Mouse (Mus musculus): Measurements from ENCODE around the gene Klrb1f. TPM values are rescaled to one million over a fixed set of nuclear protein-coding genes. Genes with fewer than 3 reads are reported as not detected.
"Not testable (repeated sequence)": the region's sequence is repeated elsewhere in the genome, so short reads cannot be mapped to it uniquely, and the experiment has no call there.

Gene Klrb1f
- 0.37 and 0.54 TPM in 2 replicates for polyA plus RNA-seq (2012; rRNA removed)

DNA sequence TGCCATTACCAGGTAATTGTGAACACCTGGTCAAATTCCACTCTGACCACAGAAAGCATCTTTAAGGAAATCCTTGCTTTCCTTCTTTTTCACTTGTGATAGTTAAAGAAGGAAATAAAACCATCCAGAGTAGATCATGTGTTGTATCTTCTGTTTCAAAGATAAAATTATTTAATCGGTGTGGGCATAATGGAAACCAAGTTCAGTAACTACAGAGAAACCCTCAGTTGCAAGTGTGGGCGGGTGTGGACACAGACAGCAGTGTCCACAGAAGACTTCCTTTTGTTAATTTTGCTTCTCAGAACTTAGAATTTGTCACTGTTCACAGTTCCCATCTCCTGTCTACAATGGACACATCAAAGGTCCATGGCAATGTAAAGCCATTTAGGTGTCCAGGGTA, at the start of gene Klrb1f:
Gene Klrb1f (plus strand): TSS at position 301 of the 400 bp plus-strand sequence.
- DNase-seq (ENCODE audit: low spot score) = no peak

DNA sequence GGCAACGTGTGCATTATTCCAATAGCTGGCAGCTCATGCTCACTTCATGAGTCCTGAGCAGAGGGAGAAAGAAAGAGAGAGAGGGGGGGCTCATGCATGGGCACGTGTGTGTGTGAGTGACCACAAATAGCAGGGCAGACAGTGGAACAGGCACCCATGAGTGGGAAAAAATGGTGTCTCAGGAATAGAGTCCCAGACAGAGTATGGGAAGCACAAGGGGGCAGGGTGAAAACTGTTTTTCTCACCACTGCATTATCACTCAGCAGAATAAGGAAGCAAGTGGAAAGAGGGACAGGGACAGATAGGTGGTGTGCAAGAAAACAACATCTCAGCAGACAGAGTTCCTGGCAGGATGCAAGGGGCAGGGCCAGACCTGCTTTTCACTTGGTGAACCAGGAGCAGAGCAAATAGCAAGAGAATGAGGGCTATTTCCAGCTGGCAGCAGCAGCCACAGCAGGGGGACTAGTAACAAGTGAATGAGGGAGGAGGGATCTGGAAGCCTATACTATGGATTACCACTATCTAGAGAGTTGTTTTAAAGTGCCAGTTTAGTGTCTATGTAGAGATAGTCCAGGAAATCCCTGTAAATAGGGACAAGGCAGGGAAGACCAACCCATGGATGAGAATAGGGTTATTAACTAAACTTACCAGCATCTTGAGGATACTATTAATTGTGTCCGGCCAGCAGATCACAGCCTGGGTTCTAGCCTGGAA, 49.5 kb upstream of the Klrb1f start:
- no peak for DNase-seq (ENCODE audit: low spot score)

DNA sequence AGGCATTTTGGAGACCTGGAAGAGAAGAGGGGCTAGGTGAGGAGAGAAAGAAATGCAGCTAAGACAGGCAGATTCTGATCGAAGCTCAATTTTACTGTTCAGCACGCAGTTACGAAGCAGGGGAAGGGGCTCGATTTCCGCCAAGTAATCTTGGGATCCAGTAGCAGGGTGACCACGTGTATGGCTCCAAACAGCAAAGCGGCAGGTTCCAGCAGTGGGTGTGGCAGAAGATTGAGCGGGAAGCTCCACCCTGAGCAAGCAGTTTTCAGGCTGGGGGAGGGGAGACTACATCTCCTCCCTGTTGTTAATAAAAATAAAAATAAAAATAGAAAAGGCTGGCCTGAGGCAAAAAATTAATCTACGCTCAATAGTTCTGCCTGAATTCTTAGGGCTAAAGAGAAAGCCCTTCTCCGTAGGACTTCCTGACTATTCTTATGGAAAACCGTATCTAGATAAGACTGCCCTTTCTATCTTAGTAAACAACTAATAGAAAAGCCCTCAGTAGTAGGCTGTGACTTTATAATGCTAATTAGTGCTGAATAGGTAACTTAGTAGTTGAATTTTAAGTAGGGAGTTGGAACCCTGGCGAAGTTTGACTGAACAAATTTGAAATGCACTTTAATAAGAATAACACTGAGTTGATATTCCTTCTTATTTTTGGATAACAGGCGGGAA, 48.8 kb upstream of the Klrb1f start:
- DNase-seq (ENCODE audit: low spot score) = no peak

DNA sequence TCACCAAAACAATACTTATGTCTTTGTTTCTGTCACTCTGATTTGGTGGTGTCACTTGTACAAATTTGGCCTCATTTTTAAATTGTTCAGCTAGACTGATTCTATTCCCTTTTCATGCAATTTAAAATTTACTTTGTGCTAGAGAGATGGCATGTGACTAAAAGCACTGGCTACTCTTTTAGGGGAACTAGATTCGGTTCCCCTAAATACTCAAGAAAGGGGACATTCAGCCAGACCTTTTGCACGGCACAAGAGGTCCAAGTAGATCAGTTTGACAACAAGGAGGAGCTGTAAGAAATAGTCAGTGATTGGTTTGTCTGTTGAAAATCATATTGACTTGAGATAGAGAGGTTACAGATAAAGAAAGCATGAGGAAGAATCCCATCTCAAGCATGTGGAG, 44.3 kb upstream of the Klrb1f start:
- no peak for DNase-seq (ENCODE audit: low spot score)

DNA sequence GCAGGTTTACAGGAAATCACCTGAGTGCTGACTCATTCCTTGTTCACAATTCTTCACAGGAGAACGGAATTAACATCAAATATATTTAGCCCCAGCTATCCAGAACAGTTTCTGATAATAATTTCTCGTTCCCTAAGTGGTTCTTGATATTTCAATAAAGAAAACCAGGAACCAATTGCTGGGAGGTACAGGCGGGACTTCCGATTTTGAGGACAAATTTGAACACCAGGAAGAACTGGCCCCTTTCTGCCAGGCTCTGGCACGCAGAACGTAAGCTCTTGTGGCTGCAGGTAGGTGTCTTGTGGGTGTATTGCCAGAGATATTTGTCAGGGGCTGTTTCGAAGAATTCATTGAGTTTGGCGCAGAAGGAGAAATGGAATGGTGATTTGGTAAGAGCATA, 37.1 kb upstream of the Klrb1f start:
- DNase-seq (ENCODE audit: low spot score) = no peak

DNA sequence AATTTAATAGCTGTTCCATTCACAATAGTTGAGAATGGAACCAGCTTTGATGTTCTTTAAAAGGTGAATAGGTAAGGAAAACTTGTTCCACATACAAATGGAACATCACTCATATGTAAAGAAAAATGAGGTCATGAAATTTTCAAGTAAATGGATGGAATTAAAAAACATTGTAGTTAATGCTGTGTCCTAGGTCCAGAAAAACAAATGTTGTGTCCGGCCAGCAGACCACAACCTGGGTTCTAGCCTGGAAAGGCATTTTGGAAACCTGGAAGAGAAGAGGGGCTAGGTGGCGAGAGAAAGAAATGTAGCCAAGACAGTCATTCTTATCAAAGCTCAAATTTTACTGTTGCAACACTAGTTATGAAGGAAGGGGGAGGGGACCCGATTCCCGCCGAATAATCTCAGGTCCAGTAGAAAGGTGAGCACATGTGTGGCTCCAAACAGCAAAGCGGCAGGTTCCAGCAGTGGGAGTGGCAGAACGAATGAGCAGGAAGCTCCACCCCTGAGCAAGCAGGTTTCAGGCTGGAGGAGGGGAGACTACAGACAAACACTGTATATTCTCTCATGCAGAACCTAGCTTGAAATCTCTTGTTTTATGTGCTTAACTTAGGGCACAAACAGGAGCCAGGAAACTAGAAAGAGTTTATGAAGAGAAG, 35.7 kb upstream of the Klrb1f start:
- DNase-seq (ENCODE audit: low spot score) = not testable (repeated sequence)

DNA sequence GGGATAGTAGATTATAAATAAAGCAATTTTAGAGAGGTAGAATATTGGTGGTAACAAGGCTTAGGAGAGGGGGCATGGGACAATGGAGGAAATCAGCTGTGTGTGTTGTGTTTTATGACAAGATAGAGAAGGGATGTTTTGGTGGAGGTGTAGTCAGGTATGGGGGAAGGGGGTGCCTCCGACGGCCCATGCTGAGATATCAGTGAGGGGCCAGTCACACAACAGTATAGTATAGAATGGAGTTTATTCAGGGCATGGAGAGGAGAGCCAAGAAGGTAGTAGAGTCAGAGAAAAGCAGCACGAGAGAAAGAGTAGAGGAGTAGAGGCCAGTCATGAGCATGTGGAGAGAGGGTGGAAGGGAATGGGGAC, 35.2 kb upstream of the Klrb1f start:
- no peak for DNase-seq (ENCODE audit: low spot score)

DNA sequence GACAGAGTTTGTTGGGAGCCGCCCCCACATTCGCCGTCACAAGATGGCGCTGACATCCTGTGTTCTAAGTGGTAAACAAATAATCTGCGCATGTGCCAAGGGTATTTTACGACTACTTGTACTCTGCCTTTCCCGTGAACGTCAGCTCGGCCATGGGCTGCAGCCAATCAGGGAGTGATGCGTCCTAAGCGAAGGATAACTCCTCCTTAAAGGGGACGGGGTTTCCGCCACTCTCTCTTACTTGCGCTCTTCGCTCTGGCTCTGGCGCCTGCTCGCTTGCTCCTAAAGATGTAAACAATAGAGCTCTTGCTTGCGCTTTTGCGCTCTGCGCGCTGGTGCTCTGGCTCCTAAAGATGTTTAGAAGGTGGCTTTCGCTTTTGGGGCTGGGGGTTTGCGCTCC, 33.7 kb upstream of the Klrb1f start:
- not testable (repeated sequence) for DNase-seq (ENCODE audit: low spot score)

DNA sequence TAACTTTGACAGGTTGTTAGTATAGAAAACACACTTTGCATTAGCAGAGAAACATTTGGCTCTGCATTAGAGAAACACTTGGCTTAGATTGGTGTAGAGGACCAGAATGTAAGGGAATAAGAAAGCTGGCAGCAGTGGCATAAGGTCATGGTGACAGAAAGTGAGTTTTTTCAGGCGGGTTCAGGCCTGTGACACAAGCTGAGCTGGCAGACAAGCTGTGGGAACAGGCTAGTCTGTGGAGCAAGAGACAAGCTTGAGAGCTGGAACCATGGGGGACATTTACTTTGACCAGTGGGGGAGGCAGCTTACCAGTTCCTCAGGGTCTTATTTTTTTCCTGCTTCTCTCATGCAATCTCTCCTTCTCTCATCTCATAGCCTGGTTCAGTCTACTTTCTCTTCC, 32.7 kb upstream of the Klrb1f start:
- DNase-seq (ENCODE audit: low spot score) = no peak

DNA sequence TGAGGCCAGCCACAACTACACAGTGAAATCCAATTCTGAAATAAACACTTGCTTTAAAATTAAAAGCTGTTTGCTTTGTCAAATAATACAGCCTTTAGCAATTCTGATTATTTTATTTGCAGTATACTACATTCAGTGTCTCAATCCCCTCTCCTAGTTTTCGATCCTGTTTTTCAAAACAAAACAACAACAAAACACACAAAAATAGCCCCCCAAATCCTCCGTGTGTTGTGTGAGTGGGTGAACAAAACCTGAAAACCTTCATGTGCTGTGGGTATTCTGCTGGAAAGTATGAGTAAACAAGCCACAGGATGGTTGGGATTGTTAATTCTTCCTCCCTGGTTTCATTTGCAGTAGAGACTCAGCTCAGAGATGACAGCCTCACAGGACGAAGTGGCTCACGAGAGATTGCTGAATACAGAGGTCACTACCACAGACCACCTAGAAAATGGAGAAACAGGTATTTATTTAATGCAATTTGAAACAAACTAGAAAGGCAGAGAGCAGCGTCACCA, 31.9 kb upstream of the Klrb1f start:
- DNase-seq (ENCODE audit: low spot score) = no peak

DNA sequence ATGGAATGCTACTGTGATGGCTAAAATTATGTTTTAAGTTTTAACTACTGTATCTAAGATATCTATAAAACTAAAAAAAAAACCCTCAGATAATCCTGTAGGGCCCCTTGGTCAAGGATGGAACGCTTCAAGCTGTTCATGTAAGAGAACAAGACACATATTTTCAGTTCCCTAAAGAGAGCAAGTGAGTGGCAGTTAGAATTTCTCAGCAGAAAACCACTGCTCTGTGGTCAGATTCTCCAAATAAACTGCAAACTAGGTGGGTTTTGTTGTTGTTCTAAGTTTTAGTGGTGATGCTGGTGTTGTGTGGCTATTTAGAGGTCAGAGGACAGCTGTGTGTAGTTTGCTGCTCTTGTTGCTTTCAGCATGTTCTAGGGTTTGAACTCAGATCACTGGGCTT, 31.3 kb upstream of the Klrb1f start:
- DNase-seq (ENCODE audit: low spot score) = no peak

DNA sequence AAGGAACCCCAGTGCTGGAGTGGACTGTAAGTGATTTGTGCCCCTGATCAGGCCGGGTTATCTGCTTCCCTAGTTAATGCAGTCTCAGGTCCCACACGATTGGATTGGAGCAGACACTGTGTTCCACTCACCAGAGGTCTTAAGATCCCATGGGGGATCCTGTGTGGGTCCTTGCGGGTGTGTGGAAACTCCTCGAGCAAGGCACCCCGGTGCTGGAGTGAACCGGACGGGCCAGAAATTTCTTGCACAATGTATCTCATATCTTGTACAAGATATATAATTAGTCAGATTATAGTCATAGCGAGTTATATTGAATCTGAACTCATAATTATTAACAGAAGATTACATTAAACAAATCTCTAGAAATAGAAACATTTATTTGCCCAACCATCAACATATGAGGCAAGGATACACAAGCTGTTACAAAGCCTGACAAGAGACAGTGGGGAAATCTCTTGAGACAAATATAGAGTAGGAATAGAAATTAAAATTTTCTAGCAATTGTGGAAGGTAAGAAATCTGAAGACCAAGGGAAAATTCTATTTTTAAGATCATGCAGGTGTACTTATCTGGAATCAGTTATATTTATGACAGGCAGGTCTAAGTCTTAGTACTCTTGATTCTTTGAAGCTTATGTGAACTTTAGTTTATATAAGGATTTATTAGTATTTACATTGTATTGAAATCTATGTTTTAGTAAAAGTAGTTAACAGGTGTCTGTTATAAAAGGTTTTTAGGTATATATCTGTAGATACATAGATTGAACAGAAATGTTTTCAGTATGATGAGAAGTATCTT, 18.1 kb upstream of the Klrb1f start:
- no peak for DNase-seq (ENCODE audit: low spot score)

DNA sequence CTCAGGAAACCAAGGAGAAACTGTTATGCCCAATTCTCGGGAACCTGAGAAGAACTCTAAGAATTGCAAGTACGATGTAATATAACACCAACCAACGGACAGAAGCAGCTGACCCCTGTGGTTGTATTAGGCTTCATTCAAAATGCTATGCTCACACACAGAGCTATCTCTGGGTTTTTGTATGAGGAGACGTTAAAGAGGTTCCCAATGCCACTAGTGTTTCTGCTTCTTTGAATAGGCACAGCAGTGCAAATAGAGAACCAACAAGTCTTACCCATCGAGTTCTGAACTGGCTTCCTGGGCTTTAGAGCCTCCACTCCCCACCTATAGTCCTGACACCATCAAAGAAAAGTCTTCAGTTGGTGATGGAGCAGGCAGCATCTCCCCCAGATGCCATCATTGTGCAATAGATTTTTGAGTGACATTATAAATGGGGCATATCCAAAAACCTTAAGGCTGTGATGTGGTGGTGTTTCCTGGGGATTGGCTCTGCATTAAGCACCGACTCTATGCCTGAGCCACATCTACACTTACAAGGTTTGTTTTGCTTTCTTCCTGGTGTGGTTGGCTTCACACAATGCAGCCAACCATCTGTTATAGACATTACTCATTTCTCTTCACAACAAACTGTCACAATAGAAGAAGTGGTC, 15.4 kb upstream of the Klrb1f start:
- DNase-seq (ENCODE audit: low spot score) = no peak

DNA sequence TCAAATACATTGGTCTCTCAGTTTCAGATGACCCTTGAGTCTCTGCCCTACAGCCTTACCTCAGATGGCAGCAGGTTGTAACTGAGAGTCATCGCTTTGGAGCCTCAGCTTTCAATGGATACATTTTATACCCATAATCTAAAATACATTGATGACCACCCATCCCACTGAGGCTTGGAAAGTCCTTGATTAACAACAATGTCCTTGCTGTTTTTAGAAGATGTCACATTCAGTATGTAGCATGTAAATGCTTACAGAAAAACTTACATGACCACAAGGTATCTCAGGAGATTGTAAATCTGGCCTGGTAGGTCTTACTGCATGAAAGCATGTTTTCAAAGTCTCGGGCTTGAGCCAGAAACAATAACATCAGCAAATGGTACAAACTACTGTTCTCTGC, 14.7 kb upstream of the Klrb1f start:
- no peak for DNase-seq (ENCODE audit: low spot score)

DNA sequence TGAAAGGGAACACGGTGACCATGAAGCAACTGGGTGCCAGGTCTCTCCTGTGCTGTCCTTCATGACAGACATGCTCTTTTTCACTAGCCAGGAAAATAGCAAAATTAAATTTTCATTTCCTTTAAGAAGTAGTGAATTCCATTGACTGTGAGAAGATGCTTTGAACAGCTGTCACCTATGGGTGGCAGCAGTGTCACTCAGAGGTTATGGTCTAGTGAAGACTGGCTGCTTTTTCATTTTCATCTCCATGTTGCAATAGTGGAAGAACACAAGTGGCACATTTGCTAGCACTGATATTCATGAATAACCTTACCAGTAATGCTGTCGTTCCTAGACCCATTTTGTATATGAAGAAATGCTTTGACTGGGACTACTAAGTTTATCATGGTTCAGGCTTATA, 12.3 kb upstream of the Klrb1f start:
- no peak for DNase-seq (ENCODE audit: low spot score)

DNA sequence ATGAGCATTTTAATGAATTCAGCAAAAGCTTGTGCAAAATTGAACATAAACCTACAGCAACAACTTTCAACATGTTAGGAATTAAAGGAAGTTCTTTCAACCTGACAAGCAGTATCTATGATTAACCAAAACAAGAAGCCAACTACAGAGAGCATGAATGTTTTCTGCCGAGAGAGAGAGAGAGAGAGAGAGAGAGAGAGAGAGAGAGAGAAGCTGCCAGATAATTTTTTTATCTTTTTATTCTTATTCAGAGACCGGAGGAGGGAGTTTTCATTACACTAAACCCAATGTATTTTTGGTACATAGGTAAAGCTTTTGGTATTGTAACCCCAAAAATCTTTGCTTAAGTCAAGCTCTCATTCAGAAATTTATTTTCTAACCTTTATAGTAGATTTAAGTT, 10.7 kb upstream of the Klrb1f start:
- DNase-seq (ENCODE audit: low spot score) = no peak

DNA sequence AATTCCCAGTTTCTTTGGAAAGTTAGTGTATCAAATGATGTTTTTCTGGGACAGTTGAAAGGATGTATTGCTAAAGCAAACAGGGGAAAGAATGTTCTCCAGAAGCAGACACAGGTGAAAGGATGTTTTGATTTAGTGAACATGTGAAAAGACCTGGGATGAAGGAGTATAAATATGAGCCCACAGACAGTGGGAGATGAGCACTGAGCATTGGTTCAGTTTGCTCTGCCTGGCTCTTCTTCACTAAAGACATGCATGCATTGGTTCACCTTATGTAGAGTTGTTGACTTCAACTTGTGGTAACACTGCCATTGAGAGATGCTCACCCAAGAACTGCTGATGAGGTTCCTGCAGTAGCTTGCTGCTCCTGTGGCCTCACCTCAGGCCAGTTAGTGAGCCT, 9.4 kb upstream of the Klrb1f start:
- no peak for DNase-seq (ENCODE audit: low spot score)

DNA sequence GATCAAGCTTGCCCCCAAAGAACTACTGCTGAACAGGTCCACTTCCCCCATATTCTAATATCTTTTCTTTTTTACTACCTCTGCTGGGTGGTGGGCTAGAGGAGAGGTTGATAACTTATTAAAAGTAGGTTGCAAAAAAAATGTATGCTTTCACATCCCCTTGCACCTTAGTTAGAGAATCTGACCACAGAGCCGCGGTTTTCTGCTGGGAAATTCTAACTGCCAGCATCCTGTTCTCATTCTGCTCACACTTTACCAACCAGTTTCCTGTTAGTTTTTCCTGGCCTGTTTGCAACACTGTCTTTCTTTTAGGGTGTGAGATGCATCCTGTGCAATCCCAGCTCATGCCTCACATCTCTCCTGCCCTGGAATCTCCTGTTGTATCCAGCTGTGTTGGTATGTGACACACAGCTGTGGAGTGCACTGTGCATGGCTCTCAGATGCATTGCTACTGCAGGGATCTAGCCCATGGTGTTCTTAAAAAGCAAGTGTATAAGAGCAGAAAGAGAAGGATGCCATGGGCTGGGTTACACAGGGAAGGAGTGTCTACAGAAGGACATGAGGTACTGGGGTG, 8.7 kb upstream of the Klrb1f start:
- no peak for DNase-seq (ENCODE audit: low spot score)

DNA sequence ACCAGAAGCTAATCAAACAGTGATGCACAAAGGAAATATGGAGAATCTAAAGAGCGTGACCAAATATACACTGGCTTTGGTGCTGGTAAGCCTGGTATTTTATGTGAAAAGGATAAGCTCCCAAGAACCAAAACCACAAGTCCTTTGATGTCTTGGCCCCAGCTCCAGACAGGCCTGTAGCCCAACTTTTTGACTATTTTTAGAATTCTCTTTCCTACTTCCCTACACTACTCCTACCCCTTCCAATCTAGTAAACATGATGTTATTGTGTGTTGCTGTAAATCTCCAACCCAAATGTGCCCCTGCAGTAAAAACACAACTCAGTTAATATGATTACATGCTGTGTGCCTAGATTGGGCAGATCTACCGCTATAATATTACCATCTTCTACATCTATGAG, 4.2 kb upstream of the Klrb1f start:
- DNase-seq (ENCODE audit: low spot score) = no peak

DNA sequence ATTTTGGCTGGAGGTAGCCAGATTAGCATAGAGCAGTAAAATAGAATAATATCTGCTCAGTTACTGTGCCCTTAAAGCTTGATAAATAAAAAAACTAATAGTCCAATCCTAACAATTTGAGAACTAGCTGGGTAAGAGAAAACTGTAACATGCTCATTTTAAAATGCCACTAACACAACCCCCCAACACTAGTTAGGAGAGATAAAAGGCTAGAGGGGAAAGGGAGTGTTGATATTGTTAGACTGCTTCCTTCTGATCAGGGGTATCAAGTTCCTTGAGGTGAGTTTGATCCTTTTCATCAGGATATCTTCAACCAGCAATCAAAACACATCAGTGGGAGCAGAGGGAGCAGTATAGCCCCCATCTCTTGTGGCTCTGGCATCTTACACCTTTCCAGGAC, 3.2 kb upstream of the Klrb1f start:
- no peak for DNase-seq (ENCODE audit: low spot score)

DNA sequence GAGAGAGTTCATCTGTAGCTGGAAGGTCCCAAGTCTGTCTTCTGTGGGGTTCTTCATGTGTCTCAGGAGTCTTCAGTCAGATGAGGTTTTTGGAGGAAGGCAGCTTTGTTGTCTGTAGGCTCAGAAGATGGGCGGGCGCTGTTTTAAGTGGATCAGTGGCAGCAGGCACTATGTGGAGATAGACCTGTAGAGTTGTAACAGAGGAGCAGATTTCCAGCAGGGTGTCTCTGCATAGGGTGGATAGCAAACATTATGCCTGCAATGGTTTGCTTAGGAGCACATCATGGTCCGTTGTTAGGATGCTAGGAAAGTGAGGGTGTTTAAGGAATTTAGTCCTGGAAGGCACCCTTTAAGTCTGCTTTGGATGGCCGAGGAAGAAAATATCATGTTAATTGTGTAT, 2.7 kb downstream of the Klrb1f start:
- no peak for DNase-seq (ENCODE audit: low spot score)
